8 mouse cellular contexts compared by ENCODE assay signal in the genomic region with DNA sequence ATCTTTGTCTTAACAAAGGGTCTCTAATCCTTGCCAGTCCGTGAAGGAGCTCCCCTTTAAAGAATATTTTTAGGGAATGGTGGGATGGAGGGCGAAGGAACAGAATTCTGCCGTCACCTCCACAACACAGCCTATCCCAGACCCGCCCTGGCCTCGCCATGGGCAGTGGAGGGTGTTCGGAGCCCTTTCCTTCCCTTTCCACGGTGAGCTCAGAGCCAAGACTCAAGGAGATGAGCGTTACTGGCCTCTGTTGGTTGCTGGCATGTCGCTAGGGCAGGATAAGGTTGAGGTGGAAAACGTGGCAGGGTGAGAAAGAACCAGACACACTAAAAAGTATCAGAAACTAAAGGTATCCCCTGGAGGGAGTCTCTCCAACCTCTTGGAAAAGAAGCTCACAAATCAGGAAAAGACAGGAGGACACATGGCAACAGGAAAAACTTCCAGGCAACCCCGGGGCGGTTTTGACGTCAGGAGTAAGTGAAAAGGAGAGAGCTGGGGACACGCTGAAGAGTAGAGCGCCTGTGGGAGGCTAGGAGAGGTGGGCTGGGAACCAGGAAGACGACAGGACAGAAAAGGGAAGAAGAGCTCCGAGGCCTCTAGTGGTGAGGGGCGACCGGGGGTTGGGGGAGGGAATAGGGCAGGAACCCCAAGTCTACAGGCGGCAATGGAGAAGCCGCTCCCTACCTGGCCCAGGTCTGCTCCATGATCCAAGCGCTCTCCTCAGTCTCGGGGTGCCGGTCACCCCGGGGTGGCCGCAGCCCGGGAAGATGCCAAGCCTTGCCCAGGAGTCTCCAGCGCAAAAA. TPM values are rescaled to one million over a fixed set of nuclear protein-coding genes. Genes with fewer than 3 reads are reported as not detected.
A peak's percentile ranks its signal among the peaks of the same experiment; 100 is the strongest.
DNase-seq lines count a peak whose midpoint lies in the region; ATAC-seq and TF ChIP-seq lines count a peak whose summit lies in the region.

No protein-coding gene starts in this region.

- H3K79me2 ChIP-seq in CH12.LX (replicated peaks; ENCODE audit: control insufficient read depth, extremely low read depth, insufficient read depth, poor library complexity, severe bottlenecking), result no peaks in the 10 kb centered on the region

- H3K9me3 ChIP-seq in CH12.LX (replicated peaks; ENCODE audit: low read length), result no peaks in the 10 kb centered on the region
- no peaks in the 10 kb centered on the region for H3K9me3 ChIP-seq in hindbrain, embryonic 12.5 days (replicated peaks)
- H3K9me3 ChIP-seq in limb, embryonic 15.5 days, result no peaks in the 10 kb centered on the region

- H3K4me2 ChIP-seq in CH12.LX (ENCODE audit: insufficient read depth, low read depth, poor library complexity, severe bottlenecking), result peak overlapping the region; percentile 98
- H3K4me2 ChIP-seq in hindbrain, embryonic 12.5 days (replicated peaks), result peak overlapping the region; percentile 87
- peak overlapping the region; percentile 91 for H3K4me2 ChIP-seq in limb, embryonic 15.5 days

- peak overlapping the region in 2 of 3 experiments; percentile 16 to 46 for H3K4me3 ChIP-seq in CH12.LX (replicated peaks in 1 of 3; ENCODE audit: low read depth in 2 of 3, low read length in 2 of 3, poor library complexity in 1 of 3)
- H3K4me3 ChIP-seq in embryonic fibroblast, embryonic 13.5 days (ENCODE audit: insufficient read depth, low read length), result peak overlapping the region; percentile 56
- peak overlapping the region; percentile 51 for H3K4me3 ChIP-seq in hindbrain, embryonic 12.5 days
- peak overlapping the region; percentile 52 for H3K4me3 ChIP-seq in limb, embryonic 15.5 days
- peak overlapping the region; percentile 70 for H3K4me3 ChIP-seq in olfactory bulb, adult 2 months (ENCODE audit: insufficient read depth, low read depth, low read length)

- no peak for TF ChIP-seq POLR2A in CH12.LX (IDR thresholded peaks at IDR 0.05; ENCODE audit: low read depth, low read length)
- TF ChIP-seq POLR2A in embryonic fibroblast, embryonic 13.5 days (IDR thresholded peaks at IDR 0.05; ENCODE audit: low read depth, low read length), result no peak
- TF ChIP-seq POLR2A in olfactory bulb, adult 2 months (IDR thresholded peaks at IDR 0.05; ENCODE audit: insufficient read depth, low read depth, low read length), result no peak

- H3K36me3 ChIP-seq in CH12.LX (replicated peaks in 1 of 2; ENCODE audit: control insufficient read depth in 1 of 2, insufficient read depth in 1 of 2, low read length in 1 of 2), result no peaks in the 10 kb centered on the region
- H3K36me3 ChIP-seq in hindbrain, embryonic 12.5 days, result no peaks in the 10 kb centered on the region
- no peaks in the 10 kb centered on the region for H3K36me3 ChIP-seq in limb, embryonic 15.5 days

- no peak overlapping the region for H3K9ac ChIP-seq in CH12.LX (ENCODE audit: insufficient read depth, low read depth)
- H3K9ac ChIP-seq in hindbrain, embryonic 12.5 days, result peak overlapping the region; percentile 68
- peak overlapping the region; percentile 29; the same call in 1 of the 2 replicates for H3K9ac ChIP-seq in limb, embryonic 15.5 days

- dilution Hi-C loops in CH12.LX (cut with MboI; ENCODE audit: extremely low pct_ligation_motif_present, extremely low pct_unique_long_range_greater_than_20kb, low sequenced_read_pairs), result no loop called here

- ATAC-seq in hindbrain, embryonic 12.5 days (ENCODE audit: low FRiP score), result peak; percentile 70
- peak; percentile 35; the same call in 1 of the 2 replicates for ATAC-seq in limb, embryonic 15.5 days (ENCODE audit: insufficient number of reproducible peaks, low FRiP score, low TSS enrichment, low read depth)
- ATAC-seq in monocyte, adult 5-6 weeks (replicated peaks; ENCODE audit: insufficient number of reproducible peaks, low FRiP score, low TSS enrichment, poor library complexity, severe bottlenecking), result no peak

- peaks cover 19% of the 10 kb centered on the region for H3K27me3 ChIP-seq in CH12.LX (replicated peaks)
- peaks cover 36% of the 10 kb centered on the region for H3K27me3 ChIP-seq in hindbrain, embryonic 12.5 days
- peaks cover 32% of the 10 kb centered on the region; the same call in 1 of the 2 replicates for H3K27me3 ChIP-seq in limb, embryonic 15.5 days

- H3K27ac ChIP-seq in CH12.LX (ENCODE audit: insufficient read depth, low read depth), result no peak overlapping the region
- no peak overlapping the region for H3K27ac ChIP-seq in embryonic fibroblast, embryonic 13.5 days (ENCODE audit: insufficient read depth, low read length)
- no peak overlapping the region for H3K27ac ChIP-seq in hindbrain, embryonic 12.5 days
- peak overlapping the region; percentile 79 for H3K27ac ChIP-seq in limb, embryonic 15.5 days
- peak overlapping the region; percentile 76 for H3K27ac ChIP-seq in olfactory bulb, adult 2 months (ENCODE audit: insufficient read depth, low read depth, low read length)

- in situ Hi-C loops in CH12.LX (cut with MboI; ENCODE audit: low pct_ligation_motif_present, low pct_unique_long_range_greater_than_20kb, low sequenced_read_pairs), result no loop called here

- no peak for TF ChIP-seq RAD21 in CH12.LX (IDR thresholded peaks at IDR 0.05; ENCODE audit: low read depth, low read length)

- TF ChIP-seq EP300 in CH12.LX (IDR thresholded peaks at IDR 0.05; ENCODE audit: low read length), result no peak

- no peak for TF ChIP-seq CTCF in CH12.LX (conservative IDR thresholded peaks at IDR 0.05 in 1 of 2, IDR thresholded peaks at IDR 0.05 in 1 of 2; ENCODE audit: low read depth in 2 of 2, low read length in 2 of 2)
- no peak for TF ChIP-seq CTCF in embryonic fibroblast, embryonic 13.5 days (IDR thresholded peaks at IDR 0.05; ENCODE audit: borderline replicate concordance, insufficient read depth, low read length)
- no peak for TF ChIP-seq CTCF in olfactory bulb, adult 2 months (IDR thresholded peaks at IDR 0.05; ENCODE audit: insufficient read depth, low read depth, low read length)

- WGBS in hindbrain, embryonic 12.5 days, result 2% methylated on average over 28 of the region's 28 CpGs
- 2% methylated on average over 27 of the region's 28 CpGs for WGBS in limb, embryonic 15.5 days
- WGBS in olfactory bulb, adult 2 months, result 2% methylated on average over 28 of the region's 28 CpGs

- peaks cover 2 to 14% of the 10 kb centered on the region in 2 experiments; a peak in 2 of 4 replicates for H3K4me1 ChIP-seq in CH12.LX (ENCODE audit: control insufficient read depth in 1 of 2, insufficient read depth in 2 of 2)
- no peaks in the 10 kb centered on the region for H3K4me1 ChIP-seq in embryonic fibroblast, embryonic 13.5 days (ENCODE audit: control insufficient read depth, insufficient read depth, low read length)
- peaks cover 10% of the 10 kb centered on the region for H3K4me1 ChIP-seq in hindbrain, embryonic 12.5 days
- H3K4me1 ChIP-seq in limb, embryonic 15.5 days, result peaks cover 13% of the 10 kb centered on the region; the same call in 1 of the 2 replicates
- H3K4me1 ChIP-seq in olfactory bulb, adult 2 months (ENCODE audit: control insufficient read depth, insufficient read depth, low read length), result peaks cover 14% of the 10 kb centered on the region; the same call in 1 of the 2 replicates

- DNase-seq in cerebellum, postnatal 14 days, result peak; percentile 29 to 45
- no peak for DNase-seq in cerebellum, adult 8-10 months
- DNase-seq in CH12.LX (ENCODE audit: extremely low read depth), result no peak

TF ChIP-seq in CH12.LX, 34 proteins besides CTCF, POLR2A, EP300 and RAD21:
- TF ChIP-seq MAZ (IDR thresholded peaks at IDR 0.05; ENCODE audit: low read depth, low read length) (no peak), MXI1 (IDR thresholded peaks at IDR 0.05; ENCODE audit: low read depth, low read length) (no peak), ZMIZ1 (IDR thresholded peaks at IDR 0.05; ENCODE audit: low read depth, low read length) (no peak), ZKSCAN1 (IDR thresholded peaks at IDR 0.05; ENCODE audit: borderline replicate concordance, low read depth, low read length) (no peak), NELFE (IDR thresholded peaks at IDR 0.05; ENCODE audit: low read depth, low read length) (no peak), MEF2A (IDR thresholded peaks at IDR 0.05; ENCODE audit: borderline replicate concordance, low read depth, low read length) (no peak), USF1 (IDR thresholded peaks at IDR 0.05; ENCODE audit: low read depth, low read length) (no peak), UBTF (IDR thresholded peaks at IDR 0.05; ENCODE audit: low read depth, low read length) (no peak), RCOR1 (conservative IDR thresholded peaks at IDR 0.05; ENCODE audit: low read depth, low read length) (no peak), SMC3 (IDR thresholded peaks at IDR 0.05; ENCODE audit: low read depth, low read length) (no peak), TBP (conservative IDR thresholded peaks at IDR 0.05; ENCODE audit: low read depth, low read length) (no peak)
TF ChIP-seq in CH12.LX: peak in this region for 0.

RNA-seq across cellular contexts. Expression of a gene that starts 21.1 kb away (rescaled TPM):
- 12.0 and 15.2 TPM in 2 replicates for total RNA-seq in CH12.LX (2012; rRNA removed)
- total RNA-seq in CH12.LX (2014; rRNA removed), result 19.5 and 21.7 TPM in 2 replicates
- polyA plus RNA-seq in CH12.LX (2012; ENCODE audit: insufficient read length, low read depth), result 12.2 and 12.4 TPM in 2 replicates
- polyA plus RNA-seq in embryonic fibroblast, embryonic 13.5 days (2011; ENCODE audit: insufficient read length, low read depth, missing spikeins), result 43.1 and 56.1 TPM in 2 replicates
- polyA plus RNA-seq in hindbrain, embryonic 12.5 days (2016; fragmentation: Nextera tagmentation; extraction: Ambion mirVana), result 50.7 and 54.9 TPM in 2 replicates
- 33.6 and 48.9 TPM in 2 replicates for polyA plus RNA-seq in limb, embryonic 15.5 days (2015; fragmentation: Nextera tagmentation; extraction: Ambion mirVana)
- polyA plus RNA-seq in olfactory bulb, adult 2 months (2012; ENCODE audit: insufficient read depth, insufficient read length, low replicate concordance, missing spikeins), result 39.5 and 82.8 TPM in 2 replicates
- 16.0 to 25.4 TPM (median 16.5 TPM) in 3 replicates for total RNA-seq in monocyte, adult 5-6 weeks (2017)

RNA-seq across cellular contexts. Expression of a gene that starts 33.6 kb away (rescaled TPM):
- total RNA-seq in CH12.LX (2012; rRNA removed) (42.6 and 51.4 TPM in 2 replicates), CH12.LX (2014; rRNA removed) (77.7 and 82.4 TPM in 2 replicates)
- 82.8 and 85.2 TPM in 2 replicates for polyA plus RNA-seq in CH12.LX (2012; ENCODE audit: insufficient read length, low read depth)
- 123 and 140 TPM in 2 replicates for polyA plus RNA-seq in embryonic fibroblast, embryonic 13.5 days (2011; ENCODE audit: insufficient read length, low read depth, missing spikeins)
- polyA plus RNA-seq in hindbrain, embryonic 12.5 days (2016; fragmentation: Nextera tagmentation; extraction: Ambion mirVana), result 104 and 114 TPM in 2 replicates
- polyA plus RNA-seq in limb, embryonic 15.5 days (2015; fragmentation: Nextera tagmentation; extraction: Ambion mirVana), result 180 and 181 TPM in 2 replicates
- not detected in 2 replicates for polyA plus RNA-seq in olfactory bulb, adult 2 months (2012; ENCODE audit: insufficient read depth, insufficient read length, low replicate concordance, missing spikeins)
- 37.7 to 62.2 TPM (median 46.2 TPM) in 3 replicates for total RNA-seq in monocyte, adult 5-6 weeks (2017)

Comparison
In these comparisons a context has a peak if more than half of its experiments do, and no peak if none do; other contexts are left out.
1. DNase-seq: peak in cerebellum, postnatal 14 days (2 of 2); none in cerebellum, adult 8-10 months (single experiment) and CH12.LX (single experiment).
2. H3K27ac ChIP-seq: peak in limb, embryonic 15.5 days (single experiment) and olfactory bulb, adult 2 months (single experiment); none in CH12.LX (single experiment), embryonic fibroblast, embryonic 13.5 days (single experiment) and hindbrain, embryonic 12.5 days (single experiment).
3. Peak in every context shown above with its lines, with median percentiles within 50 percentile points of each other: H3K4me2 ChIP-seq and H3K4me3 ChIP-seq.